Mouse (Mus musculus) heart, adult 11 months (tissue): Measurements from ENCODE around the gene Slc2a2.

Experiments used
- DNase-seq: peaks from one replicate; pipeline ENCODE4 v3.0.0; 2022

Gene Slc2a2

GRCm38 (mm10) chr3:28697797-28698196, at the start of gene Slc2a2:
Gene Slc2a2 (plus strand): TSS chr3:28697903.
- peak; percentile 39 for DNase-seq

GRCm38 (mm10) chr3:28652574-28652973, 45.1 kb upstream of the Slc2a2 start:
- DNase-seq = no peak

- DNase-seq = no peak
Observed at GRCm38 (mm10) chr3:28653043-28653442, 44.7 kb upstream of the Slc2a2 start.

GRCm38 (mm10) chr3:28654740-28655139, 43.0 kb upstream of the Slc2a2 start:
- DNase-seq = no peak

- DNase-seq = no peak
Observed at GRCm38 (mm10) chr3:28658349-28658748, 39.4 kb upstream of the Slc2a2 start.

- DNase-seq = no peak
Observed at GRCm38 (mm10) chr3:28680851-28681250, 16.9 kb upstream of the Slc2a2 start.

- peak; percentile 81 for DNase-seq
Observed at GRCm38 (mm10) chr3:28681866-28682265, 15.8 kb upstream of the Slc2a2 start.

GRCm38 (mm10) chr3:28682411-28682810, 15.3 kb upstream of the Slc2a2 start:
- no peak for DNase-seq

- peak; percentile 55 for DNase-seq
Observed at GRCm38 (mm10) chr3:28685510-28685909, 12.2 kb upstream of the Slc2a2 start.

GRCm38 (mm10) chr3:28694811-28695210, 2.9 kb upstream of the Slc2a2 start:
- peak; percentile 55 for DNase-seq

- peak; percentile 83 for DNase-seq
Observed at GRCm38 (mm10) chr3:28695608-28696007, 2.1 kb upstream of the Slc2a2 start.

- peak; percentile 60 for DNase-seq
Observed at GRCm38 (mm10) chr3:28696162-28696561, 1.5 kb upstream of the Slc2a2 start.

- DNase-seq = no peak
Observed at GRCm38 (mm10) chr3:28699601-28700000, 1.9 kb downstream of the Slc2a2 start.

- peak; percentile 55 for DNase-seq
Observed at GRCm38 (mm10) chr3:28705522-28706137, 7.9 kb downstream of the Slc2a2 start.

- DNase-seq = peak; percentile 83
Observed at GRCm38 (mm10) chr3:28706736-28707135, 9.0 kb downstream of the Slc2a2 start.

- peak; percentile 37 for DNase-seq
Observed at GRCm38 (mm10) chr3:28709740-28710139, 12.0 kb downstream of the Slc2a2 start.

GRCm38 (mm10) chr3:28713913-28714698, 16.4 kb downstream of the Slc2a2 start:
- DNase-seq = peak; percentile 39

GRCm38 (mm10) chr3:28718521-28718920, 20.8 kb downstream of the Slc2a2 start:
- DNase-seq = peak; percentile 39

- DNase-seq = no peak
Observed at GRCm38 (mm10) chr3:28721218-28721617, 23.5 kb downstream of the Slc2a2 start.

- DNase-seq = peak; percentile 39
Observed at GRCm38 (mm10) chr3:28721838-28722237, 24.1 kb downstream of the Slc2a2 start.

- DNase-seq = no peak
Observed at GRCm38 (mm10) chr3:28722531-28722930, 24.8 kb downstream of the Slc2a2 start.

- DNase-seq = peak; percentile 15
Observed at GRCm38 (mm10) chr3:28723534-28723933, 25.8 kb downstream of the Slc2a2 start.

- DNase-seq = peak; percentile 67
Observed at GRCm38 (mm10) chr3:28725203-28725602, 27.5 kb downstream of the Slc2a2 start.

GRCm38 (mm10) chr3:28726356-28726755, 28.7 kb downstream of the Slc2a2 start:
- DNase-seq = peak; percentile 80
